Mouse (Mus musculus) right cerebral cortex, postnatal 36 days (tissue): Measurements from ENCODE around the gene Chst14.
A peak's percentile ranks its signal among the peaks of the same experiment; 100 is the strongest.

Experiments used
- DNase-seq, 2 experiments: peaks; one replicate each; pipeline ENCODE4 v3.0.0; 2022; ENCODE audit warnings: low spot score in 2 of 2, mixed read lengths in 1 of 2

Chst14 gene

DNA sequence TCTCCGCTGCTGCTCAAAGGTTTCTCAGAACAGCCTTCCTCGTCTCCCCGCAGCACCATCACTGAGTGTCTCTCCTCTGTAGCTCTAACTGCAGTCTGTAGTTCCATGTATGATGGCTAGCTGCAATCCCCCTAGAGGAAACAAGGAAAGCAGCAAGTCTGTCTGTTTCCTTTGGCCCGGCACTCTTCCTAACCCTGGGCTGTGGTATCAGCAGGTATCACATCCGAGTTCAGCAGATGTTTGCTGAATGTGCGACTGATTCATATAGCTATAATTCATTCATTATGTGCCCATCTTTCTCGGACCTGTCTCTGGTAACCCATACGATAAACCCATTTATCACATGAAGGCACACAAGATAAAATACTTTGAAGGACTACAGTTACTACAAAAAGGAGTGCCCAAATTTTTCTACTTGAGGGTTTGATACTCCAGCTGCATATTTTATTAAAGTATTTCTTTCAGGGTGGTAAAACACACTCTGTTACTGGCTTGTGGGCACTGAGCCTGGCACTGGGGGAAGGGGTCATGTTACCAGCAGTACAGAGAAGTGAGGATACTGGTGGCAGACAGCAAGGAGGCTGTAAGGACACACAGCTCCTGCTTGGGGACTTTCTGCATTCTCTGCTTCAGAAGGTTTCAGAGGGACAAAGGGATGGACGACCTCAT lies 36.8 kb downstream of the Chst14 start:
- no peak for DNase-seq

DNA sequence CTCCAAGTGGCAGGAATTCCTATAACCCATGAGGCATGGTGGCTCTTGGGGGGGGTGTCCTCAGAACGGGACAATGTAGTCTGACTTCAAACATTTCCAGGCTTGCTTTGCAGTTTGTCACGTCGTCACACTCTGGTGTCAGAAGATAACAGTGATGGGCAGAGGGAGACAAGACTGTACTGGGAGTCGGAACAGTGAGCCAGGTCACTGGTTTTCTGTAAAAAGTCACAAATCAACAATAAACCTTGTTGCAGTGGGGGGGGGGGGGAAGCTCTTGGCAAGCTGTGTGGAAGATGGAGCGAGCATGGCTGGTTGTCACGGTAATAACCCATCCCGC lies 37.3 kb downstream of the Chst14 start:
- DNase-seq = no peak

DNA sequence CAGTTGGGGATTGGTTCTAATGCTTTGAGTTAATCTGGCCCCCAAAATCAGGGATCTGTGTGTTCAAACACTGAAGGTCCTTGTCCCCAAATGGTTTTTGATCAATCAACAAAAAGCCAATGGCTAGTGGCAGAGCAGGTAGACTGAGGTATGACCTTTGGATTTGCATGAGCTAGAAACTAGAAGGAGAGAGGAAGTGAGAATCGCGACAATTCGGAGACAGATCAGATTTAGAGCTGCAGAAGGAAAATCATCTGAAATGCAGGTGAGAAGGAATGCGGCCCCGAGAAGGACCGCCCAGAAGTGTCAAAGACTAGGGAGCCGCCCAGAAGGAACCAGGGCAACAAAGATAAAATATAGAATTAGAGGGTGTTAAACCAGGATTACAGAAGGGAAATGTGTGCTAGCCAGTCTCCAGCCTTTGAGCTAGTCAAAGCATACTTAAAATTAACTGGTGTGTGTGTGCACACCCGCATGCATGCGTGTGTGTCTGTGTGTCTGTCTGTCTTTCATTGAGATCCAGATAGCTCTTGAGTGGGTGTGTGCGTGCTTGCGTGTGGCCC lies 43.4 kb downstream of the Chst14 start:
- DNase-seq = no peak

DNA sequence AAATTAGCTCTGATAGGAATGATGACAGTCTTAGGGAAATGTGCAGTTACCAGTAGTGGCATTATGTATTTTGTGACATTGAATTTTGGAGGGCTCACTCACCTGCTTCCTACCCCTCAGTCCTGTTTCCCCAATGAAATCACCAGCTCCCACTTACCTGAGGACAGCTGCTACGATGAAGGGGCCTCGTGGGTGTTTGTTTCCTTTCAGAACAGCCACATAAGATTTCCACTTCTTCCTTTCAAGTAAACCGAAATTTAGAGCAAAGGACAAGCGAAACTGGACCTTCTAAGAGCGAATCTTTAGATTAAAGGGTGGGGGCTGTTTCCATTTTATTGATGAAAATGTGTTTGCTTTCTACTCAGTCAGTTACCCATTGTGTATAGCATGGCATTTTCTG lies 45.8 kb downstream of the Chst14 start:
- DNase-seq = no peak

DNA sequence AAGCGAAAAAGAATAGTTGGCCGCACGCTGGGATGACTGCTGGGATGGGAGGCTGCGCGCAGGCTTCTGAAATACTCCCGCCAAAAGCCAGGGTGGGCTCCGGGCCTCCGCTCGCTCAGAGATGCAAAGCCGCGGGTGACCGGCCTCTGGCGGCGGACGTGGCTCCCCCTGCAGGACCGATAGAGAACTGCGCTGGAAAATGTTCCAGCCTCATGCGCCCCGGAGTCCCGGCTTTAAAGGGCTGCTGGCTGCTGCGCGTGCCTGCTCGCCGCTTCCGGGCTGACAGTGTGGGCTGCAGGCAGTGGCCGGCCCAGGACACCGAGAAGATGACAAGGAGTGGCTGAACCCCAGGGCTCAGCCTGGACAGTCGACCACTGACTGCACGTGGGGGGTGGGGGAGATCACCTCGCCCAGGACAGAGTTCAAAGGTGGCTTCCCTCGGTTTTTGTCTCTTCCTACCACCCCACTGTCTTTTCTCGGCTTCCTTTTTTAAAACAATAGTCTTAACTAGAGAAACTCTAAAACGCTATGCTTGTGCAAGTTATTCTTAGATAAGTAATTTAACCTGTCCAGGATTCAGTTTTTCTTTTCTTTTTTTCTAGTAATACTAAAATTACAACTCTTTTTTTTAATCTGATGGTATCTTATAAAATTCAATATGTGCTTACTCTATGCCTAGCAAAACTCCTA lies 46.5 kb downstream of the Chst14 start:
- peak; percentile 47 to 70 for DNase-seq

DNA sequence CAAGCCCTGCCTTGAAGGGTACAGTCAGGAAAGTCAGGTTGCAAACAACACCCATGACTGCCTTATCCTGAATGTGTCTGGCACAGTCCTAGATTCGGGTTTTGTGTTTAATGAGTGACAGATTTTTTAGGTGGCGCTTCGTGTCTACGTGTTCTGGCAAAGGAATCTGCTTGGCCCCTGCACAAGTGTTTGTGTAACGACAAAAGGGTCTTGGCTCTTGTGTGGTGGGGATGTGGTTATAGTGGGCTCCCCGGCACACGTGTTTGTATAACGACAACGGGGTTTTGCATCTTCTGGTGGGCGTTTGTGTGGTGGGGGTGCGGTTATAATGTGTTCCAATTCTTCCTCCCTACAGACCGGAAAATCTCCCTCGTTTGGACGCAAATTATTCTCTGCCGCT lies 49.6 kb downstream of the Chst14 start:
- DNase-seq = no peak

DNA sequence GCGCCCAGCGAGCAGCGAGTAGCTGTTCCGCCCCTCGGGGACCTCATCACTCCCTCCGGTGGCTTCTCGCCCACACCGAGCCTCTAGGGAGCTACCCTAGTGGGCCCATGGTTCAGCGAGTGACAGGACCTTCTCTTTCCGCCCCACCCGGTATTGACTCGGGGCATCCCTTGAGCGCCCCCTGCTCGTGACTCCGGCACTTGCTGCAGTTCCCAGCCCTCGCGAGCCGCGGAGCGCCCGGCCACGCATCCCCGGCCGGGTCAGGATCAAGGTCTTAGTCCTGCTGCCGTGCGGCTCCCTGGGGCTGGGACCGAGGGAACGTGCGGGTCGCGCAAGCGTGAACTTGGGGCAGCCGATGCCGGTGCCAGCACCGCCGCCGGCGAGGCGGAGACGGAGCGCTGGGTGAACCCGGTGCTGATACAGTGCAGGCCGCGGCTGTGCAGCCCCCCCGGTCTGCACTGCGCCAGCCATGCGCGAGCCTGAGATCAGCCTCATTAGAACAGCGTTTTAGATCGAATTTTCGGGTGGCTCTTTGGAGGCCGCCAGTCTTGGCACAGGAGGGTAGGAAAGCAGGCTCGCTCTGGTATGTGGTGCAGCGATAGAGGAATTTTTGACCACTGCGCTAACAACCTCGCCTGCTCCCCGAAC lies 50.1 kb downstream of the Chst14 start:
- DNase-seq = peak; percentile 64 to 67

DNA sequence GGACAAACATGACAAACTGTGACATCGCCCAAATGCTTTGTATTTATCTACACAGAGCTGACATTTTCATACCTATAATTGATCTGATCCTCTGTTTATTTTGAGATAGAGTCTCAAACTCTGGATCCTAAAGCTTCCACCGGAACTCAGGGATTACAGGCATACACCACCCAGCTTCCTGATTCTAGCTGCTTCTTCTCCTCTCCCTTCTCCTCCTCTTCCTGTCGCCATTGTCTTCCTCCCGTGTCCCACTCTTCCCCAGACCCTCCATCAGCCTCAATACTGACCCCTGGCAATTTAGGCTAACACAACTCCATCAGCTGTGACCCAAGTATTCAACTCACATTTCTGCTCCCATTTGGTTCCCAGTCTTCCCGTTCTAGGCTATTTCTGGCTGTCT lies 50.6 kb downstream of the Chst14 start:
- no peak for DNase-seq

DNA sequence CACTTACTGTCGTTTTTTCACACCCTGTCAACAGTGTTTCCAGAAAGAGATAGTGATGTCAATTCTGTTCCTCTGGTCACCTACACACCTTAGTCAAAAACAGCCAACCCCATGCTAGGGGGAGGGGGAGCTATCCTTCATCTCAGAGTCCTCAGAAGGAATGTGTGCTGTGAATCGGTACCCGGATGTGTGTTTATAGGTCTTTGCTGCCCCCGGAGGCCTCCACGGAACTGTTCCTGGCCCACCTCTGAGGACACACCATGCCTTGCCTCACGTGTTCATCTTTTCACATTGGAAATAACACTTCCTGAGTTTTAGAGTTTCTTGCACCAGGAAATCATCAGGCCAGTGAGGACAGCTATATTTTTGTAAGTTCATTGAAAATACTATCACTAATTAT lies 51.8 kb downstream of the Chst14 start:
- no peak for DNase-seq
